Comparison of ENCODE assay signal across 8 mouse cellular contexts in the genomic region with DNA sequence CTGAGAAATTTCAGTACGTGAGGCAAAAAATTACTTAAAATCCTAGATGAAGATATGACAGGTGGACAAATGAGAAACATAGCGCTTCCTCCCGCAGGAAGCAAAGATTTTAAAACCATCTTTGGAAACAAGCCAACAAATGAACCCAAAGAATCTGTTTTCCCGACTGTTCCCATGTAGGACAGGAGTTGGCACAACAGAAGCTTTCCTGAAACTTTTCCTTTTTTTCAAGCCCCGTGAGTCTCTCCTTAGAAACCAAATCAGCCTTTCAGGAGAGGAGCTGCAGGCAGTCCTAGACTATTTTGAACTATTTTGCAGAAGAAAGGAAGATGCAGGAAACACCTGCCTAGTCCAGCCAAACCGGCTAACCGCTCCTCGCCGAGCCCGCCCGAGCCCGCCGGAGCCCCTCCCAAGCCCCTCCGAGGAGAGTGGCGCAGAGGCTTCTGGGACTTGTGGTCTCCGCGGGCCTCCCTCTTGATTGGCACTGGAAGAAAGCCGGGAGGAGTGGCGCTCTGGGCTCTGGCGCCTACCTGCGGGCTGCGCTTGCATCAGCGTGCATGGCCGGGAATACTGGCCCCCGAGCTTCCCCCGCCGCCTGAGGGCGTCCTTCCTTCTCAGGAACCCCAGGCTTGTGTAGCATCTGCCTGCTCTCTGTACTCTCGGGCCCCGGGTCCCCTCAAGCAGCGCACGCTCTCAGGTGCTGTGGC. TPM values are rescaled to one million over a fixed set of nuclear protein-coding genes. Genes with fewer than 3 reads are reported as not detected.
DNase-seq lines count a peak whose midpoint lies in the region; ATAC-seq and TF ChIP-seq lines count a peak whose summit lies in the region.

TSS of gene Mei4 (plus strand) at position 490 of the 707 bp plus-strand sequence.

- peak; percentile 77 for TF ChIP-seq CTCF in layer of hippocampus, adult 2 months (conservative IDR thresholded peaks at IDR 0.05)

- no peak within 1 kb of the TSS for H3K27ac ChIP-seq in forebrain, embryonic 11.5 days (ENCODE audit: low read depth, low read length)
- no peak within 1 kb of the TSS for H3K27ac ChIP-seq in layer of hippocampus, adult 2 months

- peak; percentile 81 for ATAC-seq in CD4-positive, CD25-positive, alpha-beta regulatory T cell, adult 4 months
- ATAC-seq in forebrain, embryonic 11.5 days (replicated peaks; ENCODE audit: low FRiP score) = peak; percentile 100
- ATAC-seq in neutrophil, adult 5-6 weeks (ENCODE audit: extremely low read depth, insufficient number of reproducible peaks, low FRiP score, poor library complexity, severe bottlenecking) = peak; percentile 50

- no peaks in the 10 kb centered on the region for H3K36me3 ChIP-seq in forebrain, embryonic 11.5 days (ENCODE audit: control insufficient read depth, insufficient read depth, low read length)

- peak within 1 kb of the TSS; percentile 61 for H3K4me2 ChIP-seq in forebrain, embryonic 11.5 days (ENCODE audit: low read depth, low read length, severe bottlenecking)

- H3K27me3 ChIP-seq in forebrain, embryonic 11.5 days (ENCODE audit: control insufficient read depth, insufficient read depth, low read length) = peaks cover 6% of the 10 kb centered on the region

- peak within 1 kb of the TSS; percentile 42 for H3K4me3 ChIP-seq in forebrain, embryonic 11.5 days (ENCODE audit: low read depth, low read length)
- peak within 1 kb of the TSS; percentile 63 for H3K4me3 ChIP-seq in layer of hippocampus, adult 2 months

- no peaks in the 10 kb centered on the region for H3K4me1 ChIP-seq in forebrain, embryonic 11.5 days (replicated peaks; ENCODE audit: control insufficient read depth, insufficient read depth, low read length)

- H3K9ac ChIP-seq in forebrain, embryonic 11.5 days (ENCODE audit: low read length) = peak within 1 kb of the TSS; percentile 50; the same call in 1 of the 2 replicates

- DNase-seq in c-Kit-positive CD71-positive TER-119-positive erythroid progenitor cells, embryonic 14.5 days (ENCODE audit: low spot score) = peak; percentile 9
- DNase-seq in forebrain, embryonic 11.5 days (ENCODE audit: low spot score) = peak; percentile 93
- DNase-seq in heart, postnatal 4 days = peak; percentile 61
- DNase-seq in layer of hippocampus, adult 2 months (ENCODE audit: low spot score in 2 of 2) = peak; percentile 72 to 87
- DNase-seq in lung, adult 18-20 months = peak; percentile 70 to 74
- peak; percentile 72 for DNase-seq in testis, postnatal 10 days (ENCODE audit: low spot score)

- WGBS in forebrain, embryonic 11.5 days = 2% methylated on average over 32 of the region's 32 CpGs

- H3K9me3 ChIP-seq in forebrain, embryonic 11.5 days (ENCODE audit: control insufficient read depth, low read length) = no peaks in the 10 kb centered on the region

RNA-seq across cellular contexts. Expression of gene Mei4, which starts in this region (rescaled TPM):
- polyA plus RNA-seq in CD4-positive, CD25-positive, alpha-beta regulatory T cell, adult 4 months (2017; shearing (Covaris generic)) = under 1 TPM; 0.13 to 0.60 TPM
- polyA plus RNA-seq in forebrain, embryonic 11.5 days (2014; fragmentation: Nextera tagmentation; extraction: Ambion mirVana) = 0.65 and 1.4 TPM in 2 replicates
- not detected for total RNA-seq in heart, postnatal 4 days (2021)
- total RNA-seq in layer of hippocampus, adult 2 months (2021) = 1 to 10 TPM; 1.1 to 1.2 TPM
- total RNA-seq in neutrophil, adult 5-6 weeks (2017) = 0.49 and 1.0 TPM in 2 replicates

Comparison
In these comparisons a context has a peak if more than half of its experiments do, and no peak if none do; other contexts are left out.
1. Peak in ATAC-seq in CD4-positive, CD25-positive, alpha-beta regulatory T cell, adult 4 months; RNA of the gene not detected or under 1 TPM.
2. Peak in DNase-seq in heart, postnatal 4 days; RNA of the gene not detected or under 1 TPM.
3. ATAC-seq: peak in every context shown above with its lines; median percentile 100 in forebrain, embryonic 11.5 days; 81 in CD4-positive, CD25-positive, alpha-beta regulatory T cell, adult 4 months; 50 in neutrophil, adult 5-6 weeks.
4. DNase-seq: peak in every context shown above with its lines; median percentile 93 in forebrain, embryonic 11.5 days; 80 in layer of hippocampus, adult 2 months; 72 in lung, adult 18-20 months; 72 in testis, postnatal 10 days; 61 in heart, postnatal 4 days; 9 in c-Kit-positive CD71-positive TER-119-positive erythroid progenitor cells, embryonic 14.5 days.